20 mouse cellular contexts compared by ENCODE assay signal in the genomic region with DNA sequence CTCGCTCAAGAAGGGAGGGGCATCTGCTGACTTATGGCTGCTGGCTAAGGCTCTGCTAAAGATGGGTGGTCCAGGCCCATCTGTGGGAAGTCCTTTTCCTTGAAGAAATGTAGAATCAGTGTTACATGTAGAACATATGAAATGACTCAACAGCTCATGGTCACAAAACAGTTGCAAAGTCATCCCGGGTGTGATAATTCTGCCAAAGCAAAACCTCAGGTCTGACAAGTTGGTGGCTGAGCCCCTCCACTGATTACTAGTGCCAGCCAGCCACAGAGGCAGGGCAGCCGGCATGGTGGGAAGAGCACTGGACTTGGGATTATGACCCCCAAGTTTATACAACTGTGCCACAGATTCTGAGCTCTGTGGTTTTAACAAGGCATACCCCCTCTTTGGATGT. TPM values are rescaled to one million over a fixed set of nuclear protein-coding genes. Genes with fewer than 3 reads are reported as not detected.
DNase-seq lines count a peak whose midpoint lies in the region; ATAC-seq and TF ChIP-seq lines count a peak whose summit lies in the region.
"Had no signal": no experiment of that assay in that cellular context is flagged by ENCODE, and none has a peak within 500 bp of the region (broad histone marks: within the 10 kb centered on the region; RNA-seq: fewer than 3 reads in every experiment).

No protein-coding gene starts in this region.

- no peak for DNase-seq in heart, adult 9 months (ENCODE audit: low spot score in 2 of 2)
- DNase-seq in 416B (ENCODE audit: low read depth) (peak; percentile 63), G1E (ENCODE audit: low spot score) (no peak), MN1 (ENCODE audit: low spot score) (no peak)
- DNase-seq in liver, embryonic 14.5 days (ENCODE audit: low read depth in 3 of 3, low spot score in 3 of 3), result no peak
- DNase-seq in Muller cell, postnatal 12 days (ENCODE audit: inconsistent ontology term), result no peak
- DNase-seq: adrenal gland, postnatal 14 days; cerebellum, adult 9-11 months; gastrocnemius, postnatal 25 days; kidney, adult 9 months; kidney, postnatal 4 days; layer of hippocampus, postnatal 36 days; lung, adult 2 months; midbrain, embryonic 14.5 days; spleen, adult 18-20 months had no signal

- no peak overlapping the region for H3K4me3 ChIP-seq in heart, embryonic 13.5 days
- H3K4me3 ChIP-seq in G1E (ENCODE audit: low read depth, low read length), result peak overlapping the region; percentile 7; the same call in 1 of the 2 replicates
- H3K4me3 ChIP-seq in liver, embryonic 14.5 days (ENCODE audit: insufficient read depth in 1 of 2, low read depth in 2 of 2, low read length in 2 of 2), result peak overlapping the region in 1 of 2 experiments; percentile 23; a peak in 2 of 4 replicates
- H3K4me3 ChIP-seq: limb, embryonic 10.5 days; myocyte had no signal

- 85% methylated on average over 3 of the region's 3 CpGs for WGBS in heart, embryonic 13.5 days
- 25% methylated on average over 3 of the region's 3 CpGs for WGBS in liver, embryonic 14.5 days (ENCODE audit: insufficient replicate concordance)

- H3K4me2 ChIP-seq in heart, embryonic 13.5 days, result peak overlapping the region; percentile 47
- peak overlapping the region; percentile 79 for H3K4me2 ChIP-seq in liver, embryonic 14.5 days (ENCODE audit: low read depth)

- H3K9me3 ChIP-seq in heart, embryonic 13.5 days, result no peaks in the 10 kb centered on the region
- no peaks in the 10 kb centered on the region for H3K9me3 ChIP-seq in G1E (replicated peaks)
- no peaks in the 10 kb centered on the region for H3K9me3 ChIP-seq in liver, embryonic 14.5 days (ENCODE audit: control insufficient read depth, low read length)
- H3K9me3 ChIP-seq: limb, embryonic 10.5 days had no signal

- TF ChIP-seq EP300 in liver, embryonic 14.5 days (IDR thresholded peaks at IDR 0.05; ENCODE audit: low read depth), result no peak

- peaks cover 33% of the 10 kb centered on the region for H3K36me3 ChIP-seq in heart, embryonic 13.5 days
- peaks cover 78% of the 10 kb centered on the region for H3K36me3 ChIP-seq in G1E (replicated peaks)
- peaks cover 69% of the 10 kb centered on the region for H3K36me3 ChIP-seq in liver, embryonic 14.5 days (replicated peaks; ENCODE audit: control insufficient read depth, insufficient read depth, low read depth)

- peaks cover 60% of the 10 kb centered on the region for H3K4me1 ChIP-seq in heart, embryonic 13.5 days
- peaks cover 97% of the 10 kb centered on the region for H3K4me1 ChIP-seq in G1E (ENCODE audit: insufficient read depth, low read depth, low read length)
- H3K4me1 ChIP-seq in liver, embryonic 14.5 days (replicated peaks; ENCODE audit: control insufficient read depth in 2 of 2, insufficient read depth in 2 of 2, low read length in 1 of 2), result peaks cover 88 to 93% of the 10 kb centered on the region in 2 experiments

- H3K27me3 ChIP-seq in heart, embryonic 13.5 days (replicated peaks), result no peaks in the 10 kb centered on the region
- H3K27me3 ChIP-seq in G1E (ENCODE audit: insufficient read depth, low read length), result no peaks in the 10 kb centered on the region
- H3K27me3 ChIP-seq in liver, embryonic 14.5 days (ENCODE audit: control insufficient read depth, insufficient read depth, low read length), result no peaks in the 10 kb centered on the region

- H3K9ac ChIP-seq in heart, embryonic 13.5 days, result 0 out of 2 replicates have a peak overlapping the region, but pooled peaks have one; percentile 54
- peak overlapping the region; percentile 43 for H3K9ac ChIP-seq in liver, embryonic 14.5 days (replicated peaks)

- no peak for TF ChIP-seq CTCF in G1E (IDR thresholded peaks at IDR 0.05; ENCODE audit: low read depth, low read length)
- no peak for TF ChIP-seq CTCF in liver, embryonic 14.5 days (IDR thresholded peaks at IDR 0.05; ENCODE audit: low read depth)

- H3K27ac ChIP-seq in heart, embryonic 13.5 days (replicated peaks), result 0 out of 2 replicates have a peak overlapping the region, but pooled peaks have one; percentile 9
- H3K27ac ChIP-seq in liver, embryonic 14.5 days, result peak overlapping the region; percentile 65
- H3K27ac ChIP-seq: limb, embryonic 10.5 days; macrophage had no signal

- no peak for ATAC-seq in heart, embryonic 13.5 days (ENCODE audit: extremely low read depth, insufficient number of reproducible peaks, low FRiP score, low TSS enrichment)
- ATAC-seq in G1E (ENCODE audit: extremely low read depth, insufficient number of reproducible peaks, low FRiP score, poor library complexity, severe bottlenecking), result no peak
- no peak for ATAC-seq in liver, embryonic 14.5 days (ENCODE audit: insufficient read depth)
- ATAC-seq: CD4-positive, CD25-positive, alpha-beta regulatory T cell, adult 4 months had no signal

RNA-seq across cellular contexts. Expression of gene Tmcc2, which starts 13.3 kb away (rescaled TPM):
- polyA plus RNA-seq in heart, embryonic 13.5 days (2015; fragmentation: Nextera tagmentation; extraction: Ambion mirVana), result 31.5 and 35.8 TPM in 2 replicates
- total RNA-seq in G1E (2014; fragmentation: Nextera tagmentation) (11.8 and 99.6 TPM in 2 replicates), G1E (2017) (6.7 and 7.9 TPM in 2 replicates)
- polyA plus RNA-seq in G1E (2012), result 14.9 and 18.3 TPM in 2 replicates
- polyA plus RNA-seq in liver, embryonic 14.5 days (2012; rRNA removed), result 327 and 335 TPM in 2 replicates
- polyA plus RNA-seq in liver, embryonic 14.5 days (2014; fragmentation: Nextera tagmentation; extraction: Ambion mirVana), result 285 and 306 TPM in 2 replicates

RNA-seq across cellular contexts. Expression of gene Dstyk, which starts 39.5 kb away (rescaled TPM):
- 8.5 and 9.1 TPM in 2 replicates for polyA plus RNA-seq in heart, embryonic 13.5 days (2015; fragmentation: Nextera tagmentation; extraction: Ambion mirVana)
- 22.7 and 24.8 TPM in 2 replicates for total RNA-seq in G1E (2014; fragmentation: Nextera tagmentation)
- 18.5 and 19.0 TPM in 2 replicates for total RNA-seq in G1E (2017)
- 2.3 and 2.9 TPM in 2 replicates for polyA plus RNA-seq in G1E (2012)
- 3.3 and 4.0 TPM in 2 replicates for polyA plus RNA-seq in liver, embryonic 14.5 days (2012; rRNA removed)
- 3.6 TPM in 2 replicates for polyA plus RNA-seq in liver, embryonic 14.5 days (2014; fragmentation: Nextera tagmentation; extraction: Ambion mirVana)
